Mouse (Mus musculus) gastrocnemius, adult 8-10 months (tissue): ENCODE data around the gene Cd37. TPM values are rescaled to one million over a fixed set of nuclear protein-coding genes. Genes with fewer than 3 reads are reported as not detected.

ENCODE experiments used
- DNase-seq, 2 experiments: peaks; one replicate each; pipeline ENCODE4 v3.0.0; 2022; ENCODE audit warnings: low spot score in 2 of 2
- total RNA-seq, 4 experiments: library from RNA; stranded (reverse); gene quantifications; 2 replicates each; pipeline ENCODE4 v1.2.4; 2022

Gene Cd37
- total RNA-seq, 4 experiments from 2014 or later = 0.15 to 2.0 (median 1.2) TPM

- peak; percentile 59 to 79 for DNase-seq
Measured at GRCm38 (mm10) chr7:45204380-45205143, 34.4 kb downstream of the Cd37 start, which contains the start of gene Ccdc155. TSS of gene Ccdc155 (minus strand) at chr7:45204892.

- no peak for DNase-seq
Measured at GRCm38 (mm10) chr7:45202654-45203053, 36.3 kb downstream of the Cd37 start.

- DNase-seq = no peak
Measured at GRCm38 (mm10) chr7:45198961-45199360, 40.0 kb downstream of the Cd37 start.

- peak; percentile 57 to 61 for DNase-seq
Measured at GRCm38 (mm10) chr7:45198435-45198834, 40.5 kb downstream of the Cd37 start.

GRCm38 (mm10) chr7:45196994-45197393 is 41.9 kb downstream of the Cd37 start:
- DNase-seq = no peak

- no peak for DNase-seq
Measured at GRCm38 (mm10) chr7:45196176-45196535, 42.8 kb downstream of the Cd37 start.

- peak; percentile 14 to 55 for DNase-seq
Measured at GRCm38 (mm10) chr7:45195341-45196175, 43.4 kb downstream of the Cd37 start.

- no peak for DNase-seq
Measured at GRCm38 (mm10) chr7:45193871-45194785, 44.8 kb downstream of the Cd37 start.

- DNase-seq = no peak
Measured at GRCm38 (mm10) chr7:45193406-45193805, 45.5 kb downstream of the Cd37 start.

GRCm38 (mm10) chr7:45192585-45193310 is 46.2 kb downstream of the Cd37 start:
- no peak for DNase-seq

- DNase-seq = peak; percentile 62 to 75
Measured at GRCm38 (mm10) chr7:45191803-45192363, 47.0 kb downstream of the Cd37 start.

- no peak for DNase-seq
Measured at GRCm38 (mm10) chr7:45191161-45191560, 47.8 kb downstream of the Cd37 start.

GRCm38 (mm10) chr7:45190186-45190585 is 48.7 kb downstream of the Cd37 start:
- DNase-seq = no peak

GRCm38 (mm10) chr7:45189600-45189999 is 49.3 kb downstream of the Cd37 start:
- DNase-seq = no peak

- DNase-seq = no peak
Measured at GRCm38 (mm10) chr7:45185921-45186320, 53.0 kb downstream of the Cd37 start.

- DNase-seq = no peak
Measured at GRCm38 (mm10) chr7:45183672-45184071, 55.2 kb downstream of the Cd37 start.
